Mouse (Mus musculus) myocyte (in vitro differentiated cells): ENCODE results near the gene Iqsec1. TPM values are rescaled to one million over a fixed set of nuclear protein-coding genes. Genes with fewer than 3 reads are reported as not detected.

ENCODE experiments used
- H3K27me3 ChIP-seq: one replicate; pipeline ENCODE4 v1.6.1; 2011; ENCODE audit not compliant: control insufficient read depth, insufficient read depth, insufficient read length
- H3K36me3 ChIP-seq: one replicate; pipeline ENCODE4 v1.6.1; 2011; ENCODE audit not compliant: control insufficient read depth, insufficient read depth
- H3K4me2 ChIP-seq: one replicate; pipeline ENCODE4 v1.6.1; 2011; ENCODE audit warnings: low read depth, control low read depth
- H3K4me3 ChIP-seq: one replicate; pipeline ENCODE4 v1.5.1; 2011; ENCODE audit warnings: mild to moderate bottlenecking, control low read depth, moderate library complexity
- H3K79me2 ChIP-seq: one replicate; pipeline ENCODE4 v1.6.1; 2011; ENCODE audit not compliant: control insufficient read depth, insufficient read depth
- H3ac ChIP-seq: one replicate; pipeline ENCODE4 v1.6.1; 2011; ENCODE audit not compliant: control insufficient read depth, insufficient read length
- CEBPB ChIP-seq: IDR thresholded peaks from 2 replicates; pipeline ENCODE4 v1.6.1; 2011; ENCODE audit warnings: mild to moderate bottlenecking, moderate library complexity; ENCODE audit not compliant: poor library complexity, insufficient read depth, severe bottlenecking
- E2F4 ChIP-seq: IDR thresholded peaks from one replicate; pipeline ENCODE4 v1.6.1; 2011; ENCODE audit warnings: mild to moderate bottlenecking, control low read depth, moderate library complexity; ENCODE audit not compliant: insufficient read depth
- MAX ChIP-seq: IDR thresholded peaks from one replicate; pipeline ENCODE4 v1.6.1; 2011; ENCODE audit warnings: low read depth, mild to moderate bottlenecking, control low read depth
- MYOD1 ChIP-seq, 3 experiments: IDR thresholded peaks; one replicate each; pipeline ENCODE4 v1.6.1; 2011; ENCODE audit warnings: control low read depth in 2 of 3, low read depth in 2 of 3, mild to moderate bottlenecking in 2 of 3, moderate library complexity in 1 of 3; ENCODE audit not compliant: insufficient read length in 2 of 3, control insufficient read depth in 1 of 3
- MYOG ChIP-seq, 3 experiments: IDR thresholded peaks; one replicate each; pipeline ENCODE4 v1.6.1; 2011; ENCODE audit warnings: control low read depth in 2 of 3, low read depth in 2 of 3, mild to moderate bottlenecking in 2 of 3; ENCODE audit not compliant: insufficient read length in 2 of 3, control insufficient read depth in 1 of 3, insufficient read depth in 1 of 3
- POLR2A ChIP-seq: IDR thresholded peaks from one replicate; pipeline ENCODE4 v1.6.1; 2011; ENCODE audit warnings: low read depth, mild to moderate bottlenecking, control low read depth, moderate library complexity; ENCODE audit not compliant: insufficient read length
- POLR2AphosphoS2 ChIP-seq: IDR thresholded peaks from one replicate; pipeline ENCODE4 v1.6.1; 2011; ENCODE audit warnings: low read depth, control low read depth; ENCODE audit not compliant: insufficient read length
- REST ChIP-seq: IDR thresholded peaks from one replicate; pipeline ENCODE4 v1.6.1; 2011; ENCODE audit warnings: mild to moderate bottlenecking, control low read depth, moderate library complexity; ENCODE audit not compliant: insufficient read depth, insufficient read length
- SRF ChIP-seq: IDR thresholded peaks from one replicate; pipeline ENCODE4 v1.6.1; 2011; ENCODE audit warnings: low read depth; ENCODE audit not compliant: control insufficient read depth, insufficient read length
- TCF12 ChIP-seq: IDR thresholded peaks from one replicate; pipeline ENCODE4 v1.6.1; 2011; ENCODE audit warnings: mild to moderate bottlenecking, control low read depth; ENCODE audit not compliant: poor library complexity, insufficient read depth, severe bottlenecking
- TCF3 ChIP-seq: IDR thresholded peaks from one replicate; pipeline ENCODE4 v1.6.1; 2011; ENCODE audit warnings: low read depth, control low read depth; ENCODE audit not compliant: insufficient read length
- USF1 ChIP-seq: IDR thresholded peaks from one replicate; pipeline ENCODE4 v1.6.1; 2011; ENCODE audit warnings: low read depth, mild to moderate bottlenecking, control low read depth, moderate library complexity
- polyA plus RNA-seq: library from polyadenylated mRNA; unstranded; fragments of >200 nt; fragmentation: generic; extraction: Trizol; gene quantifications from one replicate; pipeline ENCODE4 v1.2.1, GENCODE M21; 2012; ENCODE audit warnings: missing spikeins

Iqsec1 gene
- polyA plus RNA-seq, 1 experiment, result 43.4 TPM

DNA sequence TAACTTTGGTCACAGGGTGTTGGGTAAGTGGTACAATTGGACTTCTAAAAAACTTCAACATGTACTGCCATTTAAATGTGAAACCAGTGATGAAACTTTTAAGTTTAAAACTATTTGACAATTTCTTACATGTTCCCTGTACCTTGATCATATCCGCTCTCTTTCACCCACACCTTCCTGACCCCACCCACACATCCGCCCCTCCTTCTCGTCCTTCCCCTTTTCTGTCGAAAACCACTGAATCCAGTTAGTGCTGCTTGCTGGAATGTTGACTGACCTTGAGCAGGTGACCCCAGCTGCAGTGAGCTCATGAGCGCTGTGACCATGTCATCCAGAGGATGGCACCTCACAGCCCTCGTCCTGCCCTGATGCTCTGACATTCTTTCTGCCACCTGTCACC, 359.0 kb downstream of the Iqsec1 start:
- H3K4me2 ChIP-seq, result no peak overlapping the region
- H3ac ChIP-seq, result no peak overlapping the region
- no peak for TF ChIP-seq USF1
- no peaks in the 10 kb centered on the region for H3K27me3 ChIP-seq
- H3K36me3 ChIP-seq, result no peaks in the 10 kb centered on the region
- no peak overlapping the region for H3K4me3 ChIP-seq
- no peaks in the 10 kb centered on the region for H3K79me2 ChIP-seq

DNA sequence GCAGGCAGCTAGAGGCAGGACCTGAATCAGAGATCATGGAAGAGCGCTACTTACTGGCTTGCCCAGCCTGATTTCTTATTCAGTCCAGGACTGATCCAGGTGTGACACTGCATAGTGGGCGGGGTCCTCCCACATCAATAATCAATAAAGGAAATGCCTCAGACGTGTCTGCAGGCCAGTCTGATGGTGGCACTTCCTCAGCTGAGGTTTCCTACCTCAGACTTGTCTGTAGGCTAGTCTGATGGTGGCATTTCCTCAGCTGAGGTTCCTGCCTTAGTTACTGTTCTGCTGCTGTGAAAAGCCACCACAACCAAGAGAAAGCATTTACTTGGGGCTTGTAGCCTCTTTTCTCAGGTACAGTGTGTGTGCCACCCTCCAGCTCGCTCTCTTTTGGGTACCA, 360.9 kb downstream of the Iqsec1 start:
- Histone ChIP-seq H3K4me2 (no peak overlapping the region), H3K36me3 (no peaks in the 10 kb centered on the region), H3K27me3 (peaks cover 6% of the 10 kb centered on the region), H3K79me2 (no peaks in the 10 kb centered on the region), H3K4me3 (no peak overlapping the region), H3ac (no peak overlapping the region)
- TF ChIP-seq E2F4, result no peak
- no peak for TF ChIP-seq MAX
- no peak for TF ChIP-seq TCF12
- no peak for TF ChIP-seq MYOD1 (IDR thresholded peaks at IDR 0.05; ENCODE audit: control insufficient read depth in 1 of 3, insufficient read length in 2 of 3, low read depth in 2 of 3)
- TF ChIP-seq TCF3, result no peak
- TF ChIP-seq POLR2A, result no peak
- no peak for TF ChIP-seq USF1
- no peak for TF ChIP-seq REST
- TF ChIP-seq CEBPB, result no peak
- TF ChIP-seq POLR2AphosphoS2, result no peak
- TF ChIP-seq SRF, result no peak
- no peak for TF ChIP-seq MYOG (IDR thresholded peaks at IDR 0.05; ENCODE audit: control insufficient read depth in 1 of 3, insufficient read depth in 1 of 3, insufficient read length in 2 of 3, low read depth in 2 of 3)

- no peaks in the 10 kb centered on the region for H3K79me2 ChIP-seq
- H3K27me3 ChIP-seq, result peaks cover 13% of the 10 kb centered on the region
- H3ac ChIP-seq, result no peak overlapping the region
- H3K4me3 ChIP-seq, result no peak overlapping the region
- TF ChIP-seq MAX, result no peak
- no peak for TF ChIP-seq CEBPB
- TF ChIP-seq E2F4, result no peak
- no peak for TF ChIP-seq POLR2A
- no peak for TF ChIP-seq REST
- TF ChIP-seq TCF12, result no peak
- no peak for TF ChIP-seq SRF
- TF ChIP-seq USF1, result no peak
- no peak for TF ChIP-seq MYOD1 (IDR thresholded peaks at IDR 0.05; ENCODE audit: control insufficient read depth in 1 of 3, insufficient read length in 2 of 3, low read depth in 2 of 3)
- no peak for TF ChIP-seq TCF3
- no peak for TF ChIP-seq MYOG (IDR thresholded peaks at IDR 0.05; ENCODE audit: control insufficient read depth in 1 of 3, insufficient read depth in 1 of 3, insufficient read length in 2 of 3, low read depth in 2 of 3)
- no peak for TF ChIP-seq POLR2AphosphoS2
- H3K36me3 ChIP-seq, result no peaks in the 10 kb centered on the region
- H3K4me2 ChIP-seq, result no peak overlapping the region
These were observed 363.1 kb downstream of the Iqsec1 start for GRCm38 (mm10) chr6:90625207-90625994.

GRCm38 (mm10) chr6:90624733-90625132, 363.8 kb downstream of the Iqsec1 start:
- Histone ChIP-seq H3K79me2 (no peaks in the 10 kb centered on the region), H3K4me2 (no peak overlapping the region), H3K36me3 (no peaks in the 10 kb centered on the region), H3K27me3 (peaks cover 13% of the 10 kb centered on the region), H3ac (no peak overlapping the region), H3K4me3 (no peak overlapping the region)
- TF ChIP-seq E2F4, result no peak
- no peak for TF ChIP-seq POLR2AphosphoS2
- TF ChIP-seq MYOG (IDR thresholded peaks at IDR 0.05; ENCODE audit: control insufficient read depth in 1 of 3, insufficient read depth in 1 of 3, insufficient read length in 2 of 3, low read depth in 2 of 3), result no peak
- no peak for TF ChIP-seq USF1
- TF ChIP-seq SRF, result no peak
- TF ChIP-seq MYOD1 (IDR thresholded peaks at IDR 0.05; ENCODE audit: control insufficient read depth in 1 of 3, insufficient read length in 2 of 3, low read depth in 2 of 3), result no peak
- TF ChIP-seq POLR2A, result no peak
- no peak for TF ChIP-seq TCF3

GRCm38 (mm10) chr6:90624184-90624583, 364.3 kb downstream of the Iqsec1 start:
- Histone ChIP-seq H3K36me3 (no peaks in the 10 kb centered on the region), H3K79me2 (no peaks in the 10 kb centered on the region), H3K4me3 (no peak overlapping the region), H3K4me2 (no peak overlapping the region), H3ac (no peak overlapping the region), H3K27me3 (peaks cover 13% of the 10 kb centered on the region)
- TF ChIP-seq POLR2A, result no peak
- no peak for TF ChIP-seq SRF
- TF ChIP-seq REST, result no peak
